ENCODE assay signal across 9 mouse cellular contexts in the genomic region with DNA sequence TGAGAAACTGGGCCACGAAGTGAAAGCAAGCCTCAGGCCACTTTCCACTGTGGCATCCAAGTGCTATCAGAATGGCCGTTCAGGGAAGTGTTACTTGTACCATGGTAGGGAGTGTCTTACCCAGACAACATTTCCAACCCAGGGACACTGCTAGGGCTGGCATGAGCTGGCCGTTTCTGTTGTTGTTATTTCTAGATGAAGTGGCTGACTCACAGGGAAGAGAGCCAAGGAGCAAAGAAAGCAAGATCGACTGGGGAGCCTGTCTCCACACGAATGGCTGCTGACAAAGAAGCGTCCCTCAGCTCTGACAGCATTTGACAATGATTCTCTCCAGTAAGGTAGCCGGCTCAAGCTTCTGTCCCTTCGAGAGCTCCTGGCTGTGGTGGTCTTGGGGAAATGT.
DNase-seq lines count a peak whose midpoint lies in the region; ATAC-seq lines count a peak whose summit lies in the region.
"Had no signal": no experiment of that assay in that cellular context is flagged by ENCODE, and none has a peak within 500 bp of the region (broad histone marks: within the 10 kb centered on the region; RNA-seq: fewer than 3 reads in every experiment).

No protein-coding gene starts in this region.

- H3K9me3 ChIP-seq in lung, embryonic 16.5 days (ENCODE audit: control insufficient read depth, low read length), result no peaks in the 10 kb centered on the region
- H3K9me3 ChIP-seq: neural tube, embryonic 12.5 days had no signal

- no peaks in the 10 kb centered on the region for H3K27me3 ChIP-seq in lung, embryonic 16.5 days (ENCODE audit: control insufficient read depth, insufficient read depth, low read depth, low read length)
- H3K27me3 ChIP-seq: neural tube, embryonic 12.5 days had no signal

- no peak overlapping the region for H3K4me2 ChIP-seq in lung, embryonic 16.5 days (ENCODE audit: low read depth, low read length)
- H3K4me2 ChIP-seq: neural tube, embryonic 12.5 days had no signal

- ATAC-seq in lung, embryonic 16.5 days (ENCODE audit: low read depth), result peak; percentile 29; the same call in 1 of the 2 replicates

- WGBS in lung, embryonic 16.5 days, result 46% methylated on average over 8 of the region's 8 CpGs

- no peak overlapping the region for H3K4me3 ChIP-seq in lung, embryonic 16.5 days (ENCODE audit: low read length)
- H3K4me3 ChIP-seq: neural tube, embryonic 12.5 days had no signal

- 0 out of 2 replicates have a peak overlapping the region, but pooled peaks have one; percentile 3 for H3K27ac ChIP-seq in lung, embryonic 16.5 days (ENCODE audit: low read length)
- H3K27ac ChIP-seq: neural tube, embryonic 12.5 days had no signal

- H3K9ac ChIP-seq in lung, embryonic 16.5 days (ENCODE audit: low read length), result no peak overlapping the region
- H3K9ac ChIP-seq: neural tube, embryonic 12.5 days had no signal

- H3K36me3 ChIP-seq in lung, embryonic 16.5 days (ENCODE audit: control insufficient read depth, insufficient read depth, low read length), result no peaks in the 10 kb centered on the region
- H3K36me3 ChIP-seq: neural tube, embryonic 12.5 days had no signal

- H3K4me1 ChIP-seq in lung, embryonic 16.5 days (replicated peaks; ENCODE audit: control insufficient read depth, insufficient read depth, low read length), result no peaks in the 10 kb centered on the region; the same call in 1 of the 2 replicates
- H3K4me1 ChIP-seq: neural tube, embryonic 12.5 days had no signal

- DNase-seq in cerebellum, adult 11-12 months, result peak; percentile 70
- no peak for DNase-seq in cerebellum, adult 11 months
- peak; percentile 81 for DNase-seq in adrenal gland, adult 2 months
- peak; percentile 59 for DNase-seq in fat pad, adult 2 months (ENCODE audit: extremely low read depth, low read depth, low spot score)
- DNase-seq in testis, postnatal 14 days (ENCODE audit: low spot score), result no peak
- DNase-seq in liver, result no peak
- DNase-seq in left cerebral cortex, adult 9 months (ENCODE audit: low spot score in 2 of 2), result no peak

Comparison
In these comparisons a context has a peak if more than half of its experiments do, and no peak if none do; other contexts are left out.
1. DNase-seq: peak in cerebellum, adult 11-12 months (single experiment), adrenal gland, adult 2 months (single experiment) and fat pad, adult 2 months (single experiment); none in cerebellum, adult 11 months (single experiment), testis, postnatal 14 days (single experiment), liver (single experiment) and left cerebral cortex, adult 9 months (0 of 2).